In the genomic region with DNA sequence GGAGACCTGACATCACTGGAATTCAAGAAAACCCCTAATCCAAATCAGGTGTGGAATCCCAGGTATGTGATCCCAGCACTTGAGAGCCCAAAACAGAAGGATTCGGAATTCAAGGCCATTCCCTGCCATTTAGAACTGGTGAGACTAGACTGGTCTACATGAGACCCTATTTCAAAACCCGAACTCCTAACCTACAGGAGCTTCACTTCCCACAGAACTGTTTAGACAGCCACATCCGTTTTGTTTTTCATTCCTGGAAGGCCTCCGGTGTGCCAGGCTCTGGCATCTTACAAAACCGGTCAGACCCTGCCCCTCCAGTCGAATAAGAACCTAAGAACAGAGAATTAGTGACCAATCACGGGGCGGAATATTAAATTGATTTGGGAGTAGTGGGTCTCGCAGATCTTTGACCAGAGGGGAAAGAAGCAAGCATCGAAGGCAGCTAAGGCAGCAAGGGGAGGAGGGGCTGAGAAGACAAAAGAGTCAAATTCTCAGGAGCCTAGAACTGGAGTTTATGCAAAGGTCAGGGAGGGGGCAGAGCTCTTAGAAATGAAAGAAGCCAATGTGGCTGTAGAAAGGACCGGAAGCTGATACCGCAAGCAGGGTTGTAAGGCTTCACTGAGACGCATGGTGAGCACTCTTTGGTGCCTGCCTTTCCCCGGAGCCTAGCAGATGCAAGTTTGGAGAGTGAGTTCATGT, we compare ENCODE assay signal across 10 mouse cellular contexts. TPM values are rescaled to one million over a fixed set of nuclear protein-coding genes. Genes with fewer than 3 reads are reported as not detected.
A peak's percentile ranks its signal among the peaks of the same experiment; 100 is the strongest.
DNase-seq lines count a peak whose midpoint lies in the region; ATAC-seq and TF ChIP-seq lines count a peak whose summit lies in the region.
"Had no signal": no experiment of that assay in that cellular context is flagged by ENCODE, and none has a peak within 500 bp of the region (broad histone marks: within the 10 kb centered on the region; RNA-seq: fewer than 3 reads in every experiment).

No protein-coding gene starts in this region.

- 0 out of 2 replicates have a peak overlapping the region, but pooled peaks have one; percentile 2 for H3K4me3 ChIP-seq in heart, embryonic 15.5 days
- no peak overlapping the region for H3K4me3 ChIP-seq in embryonic facial prominence, embryonic 11.5 days (ENCODE audit: low read depth, low read length)
- H3K4me3 ChIP-seq in lung, postnatal 0 days (ENCODE audit: low read depth, low read length): no peak overlapping the region
- H3K4me3 ChIP-seq in layer of hippocampus, adult 2 months: no peak overlapping the region

- H3K4me1 ChIP-seq in heart, embryonic 15.5 days (replicated peaks): peaks cover 25% of the 10 kb centered on the region
- peaks cover 4% of the 10 kb centered on the region; the same call in 1 of the 2 replicates for H3K4me1 ChIP-seq in embryonic facial prominence, embryonic 11.5 days (ENCODE audit: control insufficient read depth, insufficient read depth, low read length)
- H3K4me1 ChIP-seq in lung, postnatal 0 days (ENCODE audit: insufficient read depth, low read depth, low read length): peaks cover 13% of the 10 kb centered on the region; the same call in 1 of the 2 replicates

- WGBS in heart, embryonic 15.5 days: 39% methylated on average over 14 of the region's 14 CpGs
- WGBS in embryonic facial prominence, embryonic 11.5 days: 10% methylated on average over 14 of the region's 14 CpGs
- 22% methylated on average over 14 of the region's 14 CpGs for WGBS in lung, postnatal 0 days

- no peak for ATAC-seq in heart, embryonic 15.5 days (replicated peaks; ENCODE audit: insufficient number of reproducible peaks, insufficient read depth, low FRiP score, low read depth)
- ATAC-seq in embryonic facial prominence, embryonic 11.5 days (replicated peaks; ENCODE audit: insufficient number of reproducible peaks, low FRiP score, low TSS enrichment, low read depth): no peak
- ATAC-seq in lung, postnatal 0 days: no peak

- H3K36me3 ChIP-seq in heart, embryonic 15.5 days: no peaks in the 10 kb centered on the region
- no peaks in the 10 kb centered on the region for H3K36me3 ChIP-seq in embryonic facial prominence, embryonic 11.5 days (replicated peaks; ENCODE audit: control insufficient read depth, insufficient read depth, low read depth, low read length)
- no peaks in the 10 kb centered on the region for H3K36me3 ChIP-seq in lung, postnatal 0 days (ENCODE audit: insufficient read depth, low read length)

- H3K9ac ChIP-seq in heart, embryonic 15.5 days: no peak overlapping the region
- no peak overlapping the region for H3K9ac ChIP-seq in embryonic facial prominence, embryonic 11.5 days (replicated peaks; ENCODE audit: low read length)
- H3K9ac ChIP-seq in lung, postnatal 0 days (replicated peaks; ENCODE audit: low read depth): no peak overlapping the region

- no peak for TF ChIP-seq EP300 in lung, postnatal 0 days (IDR thresholded peaks at IDR 0.05)

- H3K9me3 ChIP-seq in heart, embryonic 15.5 days (replicated peaks): no peaks in the 10 kb centered on the region
- H3K9me3 ChIP-seq in embryonic facial prominence, embryonic 11.5 days (replicated peaks; ENCODE audit: control insufficient read depth, low read length): no peaks in the 10 kb centered on the region
- no peaks in the 10 kb centered on the region for H3K9me3 ChIP-seq in lung, postnatal 0 days (ENCODE audit: low read length)

- peak overlapping the region; percentile 16; the same call in 1 of the 2 replicates for H3K27ac ChIP-seq in heart, embryonic 15.5 days
- peak overlapping the region; percentile 38 for H3K27ac ChIP-seq in embryonic facial prominence, embryonic 11.5 days (replicated peaks; ENCODE audit: low read depth, low read length)
- no peak overlapping the region; the same call in 1 of the 2 replicates for H3K27ac ChIP-seq in lung, postnatal 0 days (ENCODE audit: low read length)
- H3K27ac ChIP-seq in layer of hippocampus, adult 2 months: no peak overlapping the region

- no peak for DNase-seq in heart, adult 9 months (ENCODE audit: low spot score in 2 of 2)
- DNase-seq in CD4-positive, CD25-positive, alpha-beta regulatory T cell, adult 2 months (ENCODE audit: low read depth, low spot score): peak; percentile 60
- peak; percentile 75 for DNase-seq in embryonic facial prominence, embryonic 11.5 days (ENCODE audit: low spot score)
- DNase-seq in lung, postnatal 0 days (ENCODE audit: low spot score): peak; percentile 37
- no peak for DNase-seq in right cerebral cortex, postnatal 4 days
- no peak for DNase-seq in right cerebral cortex, postnatal 36 days (ENCODE audit: low spot score in 2 of 2)
- no peak for DNase-seq in layer of hippocampus, adult 2 months (ENCODE audit: low spot score in 2 of 2)
- DNase-seq: forebrain, postnatal 0 days had no signal

- peak overlapping the region; percentile 25; the same call in 1 of the 2 replicates for H3K4me2 ChIP-seq in heart, embryonic 15.5 days
- no peak overlapping the region for H3K4me2 ChIP-seq in embryonic facial prominence, embryonic 11.5 days (ENCODE audit: low read depth, low read length)
- peak overlapping the region; percentile 22; the same call in 1 of the 2 replicates for H3K4me2 ChIP-seq in lung, postnatal 0 days (replicated peaks; ENCODE audit: low read depth, low read length)

- TF ChIP-seq CTCF in lung, postnatal 0 days (IDR thresholded peaks at IDR 0.05): no peak
- no peak for TF ChIP-seq CTCF in layer of hippocampus, adult 2 months (conservative IDR thresholded peaks at IDR 0.05)

- no peaks in the 10 kb centered on the region for H3K27me3 ChIP-seq in heart, embryonic 15.5 days
- no peaks in the 10 kb centered on the region for H3K27me3 ChIP-seq in embryonic facial prominence, embryonic 11.5 days (ENCODE audit: control insufficient read depth, insufficient read depth, low read length)
- H3K27me3 ChIP-seq in lung, postnatal 0 days (replicated peaks; ENCODE audit: insufficient read depth, low read length): no peaks in the 10 kb centered on the region
- H3K27me3 ChIP-seq: Patski had no signal

RNA-seq across cellular contexts. Expression of a gene that starts 1.4 kb away (rescaled TPM):
- polyA plus RNA-seq in heart, embryonic 15.5 days (2015; fragmentation: Nextera tagmentation; extraction: Ambion mirVana): 68.7 and 71.6 TPM in 2 replicates
- polyA plus RNA-seq in embryonic facial prominence, embryonic 11.5 days (2014; fragmentation: Nextera tagmentation; extraction: Ambion mirVana): 132 and 142 TPM in 2 replicates
- polyA plus RNA-seq in lung, postnatal 0 days (2015; fragmentation: Nextera tagmentation; extraction: Ambion mirVana): 50.3 and 53.9 TPM in 2 replicates
- 10 to 100 TPM; 59.6 to 65.6 TPM for total RNA-seq in layer of hippocampus, adult 2 months (2021)

RNA-seq across cellular contexts. Expression of a gene that starts 50.4 kb away (rescaled TPM):
- polyA plus RNA-seq in heart, embryonic 15.5 days (2015; fragmentation: Nextera tagmentation; extraction: Ambion mirVana): 231 and 245 TPM in 2 replicates
- 448 and 468 TPM in 2 replicates for polyA plus RNA-seq in embryonic facial prominence, embryonic 11.5 days (2014; fragmentation: Nextera tagmentation; extraction: Ambion mirVana)
- polyA plus RNA-seq in lung, postnatal 0 days (2015; fragmentation: Nextera tagmentation; extraction: Ambion mirVana): 179 and 189 TPM in 2 replicates
- 100 to 1,000 TPM; 182 to 188 TPM for total RNA-seq in layer of hippocampus, adult 2 months (2021)

Comparison
In these comparisons a context has a peak if more than half of its experiments do, and no peak if none do; other contexts are left out.
1. H3K27ac ChIP-seq: peak in heart, embryonic 15.5 days (single experiment) and embryonic facial prominence, embryonic 11.5 days (single experiment); none in lung, postnatal 0 days (single experiment) and layer of hippocampus, adult 2 months (single experiment).
2. DNase-seq: peak in CD4-positive, CD25-positive, alpha-beta regulatory T cell, adult 2 months (single experiment), embryonic facial prominence, embryonic 11.5 days (single experiment) and lung, postnatal 0 days (single experiment); none in heart, adult 9 months (0 of 2), right cerebral cortex, postnatal 4 days (single experiment), right cerebral cortex, postnatal 36 days (0 of 2) and layer of hippocampus, adult 2 months (0 of 2).